ENCODE assay signal across 10 mouse cellular contexts in genomic region chr15:52565449-52565851, GRCm38 (mm10).
DNase-seq lines count a peak whose midpoint lies in the region.
"Had no signal": no experiment of that assay in that cellular context is flagged by ENCODE, and none has a peak within 500 bp of the region (broad histone marks: within the 10 kb centered on the region; RNA-seq: fewer than 3 reads in every experiment).

No protein-coding gene starts in this region.

- intact Hi-C loops in left cerebral cortex, postnatal 4 days (cut with DNase I): no loop called here

- DNase-seq in left cerebral cortex, adult 11 months (ENCODE audit: low spot score): peak; percentile 30
- no peak for DNase-seq in left cerebral cortex, postnatal 4 days
- peak; percentile 6 for DNase-seq in frontal cortex, postnatal 25 days (ENCODE audit: low spot score in 2 of 2)
- DNase-seq in left cerebral cortex, adult 9 months (ENCODE audit: low spot score in 2 of 2): peak; percentile 40 to 60
- DNase-seq in telencephalon, adult 2 months (ENCODE audit: low read depth, low spot score): peak; percentile 73
- no peak for DNase-seq in cerebellum, postnatal 25 days
- DNase-seq in cerebellum, postnatal 4 days (ENCODE audit: low spot score in 2 of 2): no peak
- DNase-seq in cerebellum, adult 11 months: no peak
- DNase-seq: gastrocnemius, postnatal 25 days; thymus, postnatal 4 days had no signal

Comparison
In these comparisons a context has a peak if more than half of its experiments do, and no peak if none do; other contexts are left out.
1. DNase-seq: peak in left cerebral cortex, adult 11 months (single experiment), frontal cortex, postnatal 25 days (2 of 2), left cerebral cortex, adult 9 months (2 of 2) and telencephalon, adult 2 months (single experiment); none in left cerebral cortex, postnatal 4 days (single experiment), cerebellum, postnatal 25 days (0 of 2), cerebellum, postnatal 4 days (0 of 2) and cerebellum, adult 11 months (single experiment).